Mouse (Mus musculus) thymus, postnatal 10 days (tissue): ENCODE measurements around the gene Zfp553.

ENCODE experiments used
- DNase-seq, 2 experiments: peaks; one replicate each; pipeline ENCODE4 v3.0.0; 2021; ENCODE audit warnings: low spot score in 2 of 2

Gene Zfp553

GRCm38 (mm10) chr7:127271093-127271492 lies 38.2 kb downstream of the Zfp553 start:
- DNase-seq = no peak

DNA sequence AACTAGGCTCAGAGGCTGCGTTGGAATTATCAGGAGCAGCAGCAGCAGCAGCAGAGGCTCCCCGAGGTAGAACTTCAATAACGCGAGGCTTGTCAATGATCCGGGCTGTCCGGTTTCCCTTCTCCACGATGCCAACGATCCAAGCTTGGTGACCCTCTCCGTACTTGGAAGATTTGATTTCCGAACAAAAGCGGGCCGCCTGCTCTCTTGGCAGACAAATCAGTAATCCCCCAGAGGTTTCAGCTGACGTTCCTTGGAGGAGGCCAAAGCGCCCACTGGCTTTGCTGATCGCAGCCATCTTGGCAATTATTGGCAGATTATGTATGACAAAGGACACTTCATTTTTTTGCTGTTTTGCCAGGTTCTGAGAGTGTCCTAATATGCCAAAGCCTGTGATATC lies 39.7 kb downstream of the Zfp553 start:
- no peak for DNase-seq

DNA sequence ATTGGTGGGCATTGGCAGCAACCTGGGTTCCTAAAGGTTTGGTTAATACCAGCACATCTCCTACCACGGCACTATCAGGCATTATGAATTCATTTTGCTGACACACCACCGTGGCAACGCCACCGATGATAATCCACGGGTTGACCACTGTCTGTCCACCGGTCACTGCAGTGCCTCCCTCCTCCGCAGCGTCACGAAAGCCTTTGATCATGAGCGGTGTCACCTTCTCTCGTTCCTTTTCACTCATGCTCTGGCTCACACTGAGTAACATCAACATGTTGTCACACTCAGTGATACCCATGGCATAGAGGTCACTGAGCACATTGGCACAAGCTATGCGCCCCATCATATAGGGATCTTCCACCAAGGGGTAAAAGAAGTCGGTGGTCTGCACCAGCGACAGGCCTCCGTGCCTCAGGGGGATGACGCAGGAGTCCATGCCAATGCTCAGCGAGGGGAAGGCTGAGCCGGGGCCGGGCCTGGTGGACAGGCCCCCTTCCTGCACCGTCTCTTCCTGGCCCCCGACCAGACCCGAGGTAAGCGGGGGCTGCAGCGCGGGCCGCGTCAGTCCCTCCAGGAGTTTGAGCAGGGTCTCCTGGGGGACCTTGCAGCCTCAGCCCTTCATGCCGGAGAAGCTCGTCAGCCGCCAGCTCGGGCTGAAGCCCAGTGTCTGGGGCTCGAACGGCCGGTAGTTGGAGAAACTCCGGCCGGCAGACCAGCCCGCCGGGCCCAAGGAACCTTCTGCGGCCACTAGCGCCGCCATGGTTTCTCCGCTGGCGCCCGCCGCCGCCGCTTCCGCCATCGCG lies 40.5 kb downstream of the Zfp553 start:
- DNase-seq = peak in 1 of 2 experiments; percentile 34

- peak; percentile 92 to 93 for DNase-seq
These were observed 41.3 kb downstream of the Zfp553 start, which contains the start of gene Sephs2 for GRCm38 (mm10) chr7:127273925-127274789. Gene Sephs2 (minus strand): TSS chr7:127274055.

GRCm38 (mm10) chr7:127276519-127276961 lies 43.7 kb downstream of the Zfp553 start:
- DNase-seq = no peak

DNA sequence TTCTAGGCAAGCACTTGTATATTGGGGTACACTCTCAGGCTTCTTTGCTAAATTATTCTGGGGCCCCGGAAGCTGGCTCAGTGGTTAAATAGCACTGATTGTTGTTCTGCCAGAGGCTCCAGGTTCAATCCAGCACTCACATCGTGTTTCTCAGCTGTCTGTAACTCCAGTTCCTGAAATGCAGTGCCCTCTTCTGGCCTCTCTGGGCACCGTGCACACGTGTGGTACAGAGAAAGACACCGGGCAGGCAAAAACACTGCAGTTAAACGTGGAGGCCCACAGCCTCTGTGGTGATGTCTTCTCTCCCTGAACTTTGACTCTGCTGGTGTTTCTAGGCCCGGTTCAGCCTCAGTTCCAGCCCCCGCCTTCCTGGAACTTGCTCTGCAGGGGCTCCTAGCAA lies 45.5 kb downstream of the Zfp553 start:
- DNase-seq = peak; percentile 70 to 78

GRCm38 (mm10) chr7:127280092-127280491 lies 47.2 kb downstream of the Zfp553 start:
- peak; percentile 50 to 55 for DNase-seq

- DNase-seq = peak in 1 of 2 experiments; percentile 54
These were observed 48.3 kb downstream of the Zfp553 start for GRCm38 (mm10) chr7:127281114-127281513.

DNA sequence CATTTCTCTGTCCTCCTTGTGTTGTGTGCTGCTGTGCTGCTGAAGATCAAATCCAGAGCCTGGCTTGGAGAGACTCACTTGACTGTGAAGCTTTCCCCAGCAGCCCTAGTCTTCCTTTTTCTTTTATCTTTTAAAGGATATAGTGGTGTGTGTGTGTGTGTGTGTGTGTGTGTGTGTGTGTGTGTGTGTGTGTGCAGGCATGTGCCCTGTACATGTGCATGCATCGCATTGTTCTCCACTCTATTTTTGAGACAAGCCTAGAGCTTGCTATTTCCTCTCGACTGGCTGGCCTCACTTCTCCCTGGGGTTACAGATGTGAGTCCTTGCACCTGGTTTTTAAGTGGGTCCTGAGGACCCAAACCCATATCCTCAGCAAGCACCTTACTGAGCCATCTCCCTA lies 49.3 kb downstream of the Zfp553 start:
- peak; percentile 44 to 51 for DNase-seq

DNA sequence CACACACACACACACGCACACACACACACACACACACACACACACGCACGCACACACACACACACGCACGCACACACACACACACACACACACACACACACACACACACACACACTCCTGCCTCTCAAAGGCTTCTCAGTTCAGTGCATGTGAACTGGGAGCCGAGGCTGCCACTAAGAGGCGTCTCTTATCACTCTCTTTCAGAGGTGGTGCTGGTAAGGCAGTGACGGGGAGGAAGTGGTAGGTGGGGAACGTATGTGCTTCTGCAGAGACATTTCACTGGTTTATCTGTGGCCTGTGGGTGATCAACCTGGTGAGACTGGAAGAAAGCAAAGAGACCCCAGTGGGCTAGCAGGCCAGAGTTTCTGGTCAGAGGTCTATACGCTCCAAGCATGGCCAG lies 52.3 kb downstream of the Zfp553 start:
- peak; percentile 56 to 59 for DNase-seq
